Mouse (Mus musculus) liver, embryonic 11.5 days (tissue): ENCODE results near the gene Fto. TPM values are rescaled to one million over a fixed set of nuclear protein-coding genes. Genes with fewer than 3 reads are reported as not detected.

ENCODE experiments used
- ATAC-seq: fragments of 200-750 bp; cut with Nextera tagmentation; replicated peaks from 2 replicates; pipeline ENCODE4 v1.8.0; 2017; ENCODE audit warnings: moderate number of reproducible peaks, mild to moderate bottlenecking, moderate TSS enrichment, moderate library complexity; ENCODE audit not compliant: low FRiP score
- DNase-seq: peaks from one replicate; pipeline ENCODE4 v3.0.0-alpha.2; 2017; ENCODE audit warnings: low spot score
- H3K27ac ChIP-seq: fragments of 300-500 bp; sonication (generic); 2 replicates; pipeline ENCODE4 v1.5.1; 2014; ENCODE audit warnings: mild to moderate bottlenecking, low read depth, low read length, control low read depth
- H3K27me3 ChIP-seq: fragments of 300-500 bp; sonication (generic); replicated peaks from 2 replicates; pipeline ENCODE4 v1.6.1; 2014; ENCODE audit warnings: low read length, mixed read lengths; ENCODE audit not compliant: control insufficient read depth, insufficient read depth
- H3K36me3 ChIP-seq: fragments of 300-500 bp; sonication (generic); 2 replicates; pipeline ENCODE4 v1.6.1; 2014; ENCODE audit warnings: mild to moderate bottlenecking, low read length, moderate library complexity, mixed read lengths; ENCODE audit not compliant: control insufficient read depth, insufficient read depth
- H3K4me1 ChIP-seq: fragments of 300-500 bp; sonication (generic); replicated peaks from 2 replicates; pipeline ENCODE4 v1.6.1; 2014; ENCODE audit warnings: low read length, mixed read lengths; ENCODE audit not compliant: control insufficient read depth, insufficient read depth
- H3K4me2 ChIP-seq: fragments of 300-500 bp; sonication (generic); 2 replicates; pipeline ENCODE4 v1.6.1; 2014; ENCODE audit warnings: mild to moderate bottlenecking, control low read depth, moderate library complexity
- H3K4me3 ChIP-seq: fragments of 300-500 bp; sonication (generic); 2 replicates; pipeline ENCODE4 v1.5.1; 2014; ENCODE audit warnings: low read depth, low read length, control low read depth
- H3K9ac ChIP-seq: fragments of 300-500 bp; sonication (generic); 2 replicates; pipeline ENCODE4 v1.6.1; 2014; ENCODE audit warnings: low read depth, low read length, control low read depth
- H3K9me3 ChIP-seq: fragments of 300-500 bp; sonication (generic); 2 replicates; pipeline ENCODE4 v1.6.1; 2016; ENCODE audit warnings: low read length, inconsistent platforms, mixed read lengths; ENCODE audit not compliant: control insufficient read depth
- WGBS: fragments of 180-500 bp; shearing (Covaris S2); extraction: QIAGEN DNeasy Blood & Tissue Kit; methylation state at CpG from one replicate; pipeline ENCODE4 v1.1.7; 2014; 5-methylcytosine and 5-hydroxymethylcytosine counted together
- polyA plus RNA-seq: library from polyadenylated mRNA; unstranded; fragments of >200 nt; fragmentation: Nextera tagmentation; extraction: Ambion mirVana; gene quantifications from 2 replicates; pipeline ENCODE4 v1.2.1, GENCODE M21; 2014

Fto gene
- polyA plus RNA-seq, 1 experiment from 2014 or later, result 56.1 TPM

GRCm38 (mm10) chr8:91317567-91318227 is 4.4 kb downstream of the Fto start:
- H3K4me2 ChIP-seq, result no peak overlapping the region
- H3K9ac ChIP-seq, result no peak overlapping the region
- peaks cover 5% of the 10 kb centered on the region for H3K4me1 ChIP-seq
- WGBS, result 88% methylated on average over 5 of the region's 5 CpGs
- no peak for ATAC-seq
- H3K27me3 ChIP-seq, result no peaks in the 10 kb centered on the region
- no peaks in the 10 kb centered on the region for H3K9me3 ChIP-seq
- DNase-seq, result no peak
- no peaks in the 10 kb centered on the region for H3K36me3 ChIP-seq
- no peak overlapping the region for H3K27ac ChIP-seq
- no peak overlapping the region for H3K4me3 ChIP-seq

- Histone ChIP-seq H3K4me3 (no peak overlapping the region), H3K27ac (no peak overlapping the region), H3K36me3 (no peaks in the 10 kb centered on the region), H3K9ac (no peak overlapping the region), H3K27me3 (no peaks in the 10 kb centered on the region), H3K4me1 (peaks cover 4% of the 10 kb centered on the region), H3K4me2 (no peak overlapping the region), H3K9me3 (no peaks in the 10 kb centered on the region)
- ATAC-seq (no peak), DNase-seq (no peak)
- 71% methylated on average over 7 of the region's 7 CpGs for WGBS
These were observed 5.8 kb downstream of the Fto start for GRCm38 (mm10) chr8:91318938-91319729.

- WGBS, result 92% methylated on average over 7 of the region's 7 CpGs
- no peaks in the 10 kb centered on the region; the same call in 1 of the 2 replicates for H3K4me1 ChIP-seq
- DNase-seq, result no peak
- ATAC-seq, result no peak
- H3K27me3 ChIP-seq, result no peaks in the 10 kb centered on the region
- H3K4me3 ChIP-seq, result no peak overlapping the region
- H3K27ac ChIP-seq, result no peak overlapping the region
- H3K9me3 ChIP-seq, result no peaks in the 10 kb centered on the region
- H3K9ac ChIP-seq, result no peak overlapping the region
- H3K4me2 ChIP-seq, result no peak overlapping the region
- no peaks in the 10 kb centered on the region for H3K36me3 ChIP-seq
These were observed 10.2 kb downstream of the Fto start for GRCm38 (mm10) chr8:91323511-91323910.

- DNase-seq, result no peak
These were observed 10.9 kb downstream of the Fto start for GRCm38 (mm10) chr8:91324271-91324670.

GRCm38 (mm10) chr8:91324916-91325315 is 11.6 kb downstream of the Fto start:
- H3K36me3 ChIP-seq, result no peaks in the 10 kb centered on the region
- H3K4me3 ChIP-seq, result no peak overlapping the region
- H3K9ac ChIP-seq, result no peak overlapping the region
- H3K4me1 ChIP-seq, result peaks cover 5% of the 10 kb centered on the region
- no peak overlapping the region for H3K4me2 ChIP-seq
- H3K27me3 ChIP-seq, result no peaks in the 10 kb centered on the region
- ATAC-seq (no peak; the same call in 1 of the 2 replicates), DNase-seq (no peak)
- 90% methylated on average over 4 of the region's 4 CpGs for WGBS
- H3K27ac ChIP-seq, result no peak overlapping the region
- no peaks in the 10 kb centered on the region for H3K9me3 ChIP-seq

More at GRCm38 (mm10) chr8:91324271-91324670, 10.9 kb downstream of the Fto start:
- WGBS, result 65% methylated on average over 9 of the region's 9 CpGs
- Histone ChIP-seq H3K4me3 (no peak overlapping the region), H3K4me2 (no peak overlapping the region), H3K36me3 (no peaks in the 10 kb centered on the region), H3K9ac (no peak overlapping the region), H3K9me3 (no peaks in the 10 kb centered on the region), H3K4me1 (peaks cover under 1% of the 10 kb centered on the region), H3K27ac (no peak overlapping the region), H3K27me3 (no peaks in the 10 kb centered on the region)
- no peak for ATAC-seq

- no peaks in the 10 kb centered on the region for H3K36me3 ChIP-seq
- H3K4me2 ChIP-seq, result no peak overlapping the region
- no peak overlapping the region for H3K27ac ChIP-seq
- no peak for DNase-seq
- 61% methylated on average over 3 of the region's 3 CpGs for WGBS
- no peak overlapping the region for H3K9ac ChIP-seq
- no peaks in the 10 kb centered on the region for H3K27me3 ChIP-seq
- H3K9me3 ChIP-seq, result no peaks in the 10 kb centered on the region
- ATAC-seq, result no peak
- H3K4me1 ChIP-seq, result peaks cover 9% of the 10 kb centered on the region
- H3K4me3 ChIP-seq, result no peak overlapping the region
These were observed 12.7 kb downstream of the Fto start for GRCm38 (mm10) chr8:91326018-91326417.

GRCm38 (mm10) chr8:91326946-91327345 is 13.6 kb downstream of the Fto start:
- ATAC-seq, result no peak
- Histone ChIP-seq H3K27ac (no peak overlapping the region), H3K9ac (no peak overlapping the region), H3K9me3 (no peaks in the 10 kb centered on the region), H3K36me3 (no peaks in the 10 kb centered on the region), H3K4me3 (no peak overlapping the region), H3K4me1 (peaks cover 15% of the 10 kb centered on the region), H3K27me3 (no peaks in the 10 kb centered on the region), H3K4me2 (no peak overlapping the region)
- WGBS, result 89% methylated on average over 6 of the region's 6 CpGs
- DNase-seq, result no peak

GRCm38 (mm10) chr8:91327471-91328205 is 14.3 kb downstream of the Fto start:
- ATAC-seq (no peak), DNase-seq (no peak)
- no peaks in the 10 kb centered on the region for H3K9me3 ChIP-seq
- no peak overlapping the region for H3K4me2 ChIP-seq
- peaks cover 16% of the 10 kb centered on the region for H3K4me1 ChIP-seq
- H3K27me3 ChIP-seq, result no peaks in the 10 kb centered on the region
- no peaks in the 10 kb centered on the region for H3K36me3 ChIP-seq
- H3K27ac ChIP-seq, result no peak overlapping the region
- WGBS, result 83% methylated on average over 11 of the region's 11 CpGs
- no peak overlapping the region for H3K4me3 ChIP-seq
- no peak overlapping the region for H3K9ac ChIP-seq
